Mouse (Mus musculus) cortical plate, adult 2 months (tissue): ENCODE measurements around the gene Hist1h3e. TPM values are rescaled to one million over a fixed set of nuclear protein-coding genes. Genes with fewer than 3 reads are reported as not detected.

ENCODE experiments used
- H3K27ac ChIP-seq: fragments of 200-500 bp; 2 replicates; pipeline ENCODE4 v1.5.1; 2012; ENCODE audit warnings: low read length, control low read depth, inconsistent platforms; ENCODE audit not compliant: insufficient read depth
- H3K4me1 ChIP-seq: fragments of 200-500 bp; 2 replicates; pipeline ENCODE4 v1.6.1; 2011; ENCODE audit warnings: low read length; ENCODE audit not compliant: control insufficient read depth, insufficient read depth
- H3K4me3 ChIP-seq: fragments of 200-500 bp; 2 replicates; pipeline ENCODE4 v1.5.1; 2011; ENCODE audit warnings: mild to moderate bottlenecking, low read length, control low read depth; ENCODE audit not compliant: insufficient read depth
- CTCF ChIP-seq: fragments of 200-500 bp; IDR thresholded peaks from 2 replicates; pipeline ENCODE4 v1.5.1; 2011; ENCODE audit warnings: mild to moderate bottlenecking, control low read depth, low read length; ENCODE audit not compliant: insufficient read depth; ENCODE audit errors: extremely low read depth
- POLR2A ChIP-seq: fragments of 200-500 bp; IDR thresholded peaks from 2 replicates; pipeline ENCODE4 v1.6.1; 2011; ENCODE audit warnings: mild to moderate bottlenecking, low read length, control low read depth; ENCODE audit not compliant: insufficient read depth; ENCODE audit errors: extremely low read depth
- polyA plus RNA-seq: library from polyadenylated mRNA; depleted of rRNA; stranded (reverse); fragments of >200 nt; gene quantifications from 2 replicates; pipeline ENCODE4 v1.2.3, GENCODE M21; 2012

Gene Hist1h3e
- polyA plus RNA-seq, 1 experiment, result 2.9 TPM

GRCm38 (mm10) chr13:23530181-23530900, 31.8 kb downstream of the Hist1h3e start:
- TF ChIP-seq POLR2A (no peak), CTCF (no peak)
- H3K4me3 ChIP-seq, result peak overlapping the region; percentile 47
- peaks cover 4% of the 10 kb centered on the region; the same call in 1 of the 2 replicates for H3K4me1 ChIP-seq
- peak overlapping the region; percentile 67 for H3K27ac ChIP-seq

- no peak for TF ChIP-seq POLR2A
- TF ChIP-seq CTCF, result no peak
- peak overlapping the region; percentile 47; the same call in 1 of the 2 replicates for H3K4me3 ChIP-seq
- H3K27ac ChIP-seq, result no peak overlapping the region
- H3K4me1 ChIP-seq, result peaks cover 4% of the 10 kb centered on the region; the same call in 1 of the 2 replicates
Measured at GRCm38 (mm10) chr13:23529480-23530165, 32.5 kb downstream of the Hist1h3e start.

- TF ChIP-seq POLR2A (no peak), CTCF (no peak)
- no peak overlapping the region for H3K27ac ChIP-seq
- H3K4me1 ChIP-seq, result peaks cover 1% of the 10 kb centered on the region; the same call in 1 of the 2 replicates
- H3K4me3 ChIP-seq, result no peak overlapping the region
Measured at GRCm38 (mm10) chr13:23529005-23529404, 33.2 kb downstream of the Hist1h3e start.

GRCm38 (mm10) chr13:23526312-23526711, 35.9 kb downstream of the Hist1h3e start:
- Histone ChIP-seq H3K4me1 (no peaks in the 10 kb centered on the region), H3K27ac (no peak overlapping the region), H3K4me3 (peak overlapping the region; percentile 2)
- TF ChIP-seq POLR2A (no peak), CTCF (no peak)

GRCm38 (mm10) chr13:23525901-23526300, 36.3 kb downstream of the Hist1h3e start:
- Histone ChIP-seq H3K4me3 (peak overlapping the region; percentile 2; the same call in 1 of the 2 replicates), H3K27ac (no peak overlapping the region), H3K4me1 (no peaks in the 10 kb centered on the region)
- TF ChIP-seq POLR2A (no peak), CTCF (no peak)

GRCm38 (mm10) chr13:23524654-23525053, 37.5 kb downstream of the Hist1h3e start:
- no peaks in the 10 kb centered on the region for H3K4me1 ChIP-seq
- no peak overlapping the region for H3K27ac ChIP-seq
- TF ChIP-seq CTCF, result peak; percentile 93
- no peak for TF ChIP-seq POLR2A
- no peak overlapping the region for H3K4me3 ChIP-seq

GRCm38 (mm10) chr13:23523976-23524375, 38.2 kb downstream of the Hist1h3e start:
- TF ChIP-seq POLR2A, result no peak
- TF ChIP-seq CTCF, result no peak
- H3K4me1 ChIP-seq, result no peaks in the 10 kb centered on the region
- no peak overlapping the region for H3K4me3 ChIP-seq
- no peak overlapping the region for H3K27ac ChIP-seq

- TF ChIP-seq CTCF (no peak), POLR2A (no peak)
- Histone ChIP-seq H3K27ac (no peak overlapping the region), H3K4me3 (no peak overlapping the region), H3K4me1 (no peaks in the 10 kb centered on the region)
Measured at GRCm38 (mm10) chr13:23521703-23522102, 40.5 kb downstream of the Hist1h3e start.

GRCm38 (mm10) chr13:23519416-23519815, 42.8 kb downstream of the Hist1h3e start:
- Histone ChIP-seq H3K4me3 (peak overlapping the region; percentile 14; the same call in 1 of the 2 replicates), H3K27ac (no peak overlapping the region), H3K4me1 (no peaks in the 10 kb centered on the region)
- TF ChIP-seq CTCF (no peak), POLR2A (no peak)

- H3K4me1 ChIP-seq, result no peaks in the 10 kb centered on the region
- no peak overlapping the region for H3K27ac ChIP-seq
- TF ChIP-seq POLR2A (no peak), CTCF (no peak)
- peak overlapping the region; percentile 20; the same call in 1 of the 2 replicates for H3K4me3 ChIP-seq
Measured at GRCm38 (mm10) chr13:23518885-23519284, 43.3 kb downstream of the Hist1h3e start.
